In the genomic region with DNA sequence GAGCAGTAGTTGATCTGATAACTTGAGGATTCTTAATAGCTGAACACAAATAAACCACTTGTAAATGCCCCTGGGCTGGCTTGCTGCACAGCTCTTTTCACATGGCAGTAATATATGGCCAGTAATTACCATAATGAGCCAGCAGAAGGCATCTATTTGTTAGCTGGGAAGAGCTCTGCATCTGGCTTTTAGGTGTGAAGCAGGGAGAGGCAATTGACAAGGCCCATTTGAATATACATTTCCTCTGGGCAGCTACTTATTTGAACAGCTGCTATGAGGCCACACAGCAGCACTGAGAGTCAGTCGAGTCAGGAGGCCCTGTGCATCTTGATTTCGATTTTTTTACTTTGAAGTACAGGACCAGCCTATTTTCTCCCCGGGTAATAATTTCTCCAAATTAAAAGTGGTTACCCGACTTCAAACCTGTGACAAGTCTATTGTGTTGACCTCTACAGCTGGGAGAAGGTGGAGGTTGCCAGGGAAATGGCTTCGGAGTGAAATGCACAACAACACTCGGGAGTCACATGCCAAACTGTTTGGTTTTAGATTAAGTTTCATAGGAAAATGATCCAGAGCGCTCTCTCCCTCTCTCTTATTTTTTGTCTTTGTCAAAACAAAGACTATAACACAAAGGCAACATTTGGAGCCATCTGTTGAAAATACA, we compare ENCODE assay signal across 9 mouse cellular contexts.
DNase-seq lines count a peak whose midpoint lies in the region; ATAC-seq lines count a peak whose summit lies in the region.
"Had no signal": no experiment of that assay in that cellular context is flagged by ENCODE, and none has a peak within 500 bp of the region (broad histone marks: within the 10 kb centered on the region; RNA-seq: fewer than 3 reads in every experiment).

No protein-coding gene starts in this region.

- H3K4me3 ChIP-seq in forebrain, embryonic 10.5 days = no peak overlapping the region
- no peak overlapping the region for H3K4me3 ChIP-seq in intestine, embryonic 15.5 days (replicated peaks)

- no peak overlapping the region for H3K9ac ChIP-seq in intestine, embryonic 15.5 days

- H3K36me3 ChIP-seq in forebrain, embryonic 10.5 days (replicated peaks) = no peaks in the 10 kb centered on the region
- H3K36me3 ChIP-seq in intestine, embryonic 15.5 days = no peaks in the 10 kb centered on the region

- H3K9me3 ChIP-seq in forebrain, embryonic 10.5 days = no peaks in the 10 kb centered on the region
- H3K9me3 ChIP-seq in intestine, embryonic 15.5 days = no peaks in the 10 kb centered on the region

- H3K4me1 ChIP-seq in forebrain, embryonic 10.5 days = peaks cover 80% of the 10 kb centered on the region
- peaks cover 3% of the 10 kb centered on the region; the same call in 1 of the 2 replicates for H3K4me1 ChIP-seq in intestine, embryonic 15.5 days (replicated peaks)

- H3K27me3 ChIP-seq in forebrain, embryonic 10.5 days (ENCODE audit: poor library complexity, severe bottlenecking) = peaks cover 17% of the 10 kb centered on the region
- no peaks in the 10 kb centered on the region for H3K27me3 ChIP-seq in intestine, embryonic 15.5 days (replicated peaks)

- no peak overlapping the region for H3K4me2 ChIP-seq in intestine, embryonic 15.5 days (replicated peaks)

- peak; percentile 49; the same call in 1 of the 2 replicates for ATAC-seq in intestine, embryonic 15.5 days
- ATAC-seq: lung, postnatal 0 days had no signal

- DNase-seq in kidney, adult 11 months = peak; percentile 22
- DNase-seq in kidney, postnatal 10 days = no peak
- peak; percentile 33 for DNase-seq in forebrain, embryonic 10.5 days (ENCODE audit: extremely low spot score, low spot score)
- peak; percentile 38 for DNase-seq in neural tube, embryonic 10.5 days (ENCODE audit: extremely low spot score, low spot score)
- DNase-seq in spleen, adult 18-20 months = no peak
- DNase-seq in urinary bladder, adult 2 months (ENCODE audit: low spot score) = no peak
- DNase-seq in cerebellum, adult 11-12 months = no peak

- H3K27ac ChIP-seq in forebrain, embryonic 10.5 days = peak overlapping the region; percentile 36; the same call in 1 of the 2 replicates
- no peak overlapping the region for H3K27ac ChIP-seq in intestine, embryonic 15.5 days

- WGBS in forebrain, embryonic 10.5 days = 25% methylated on average over 7 of the region's 7 CpGs
- WGBS in intestine, embryonic 15.5 days = 23% methylated on average over 7 of the region's 7 CpGs

Comparison
In these comparisons a context has a peak if more than half of its experiments do, and no peak if none do; other contexts are left out.
1. DNase-seq: peak in kidney, adult 11 months (single experiment), forebrain, embryonic 10.5 days (single experiment) and neural tube, embryonic 10.5 days (single experiment); none in kidney, postnatal 10 days (single experiment), spleen, adult 18-20 months (0 of 2), urinary bladder, adult 2 months (single experiment) and cerebellum, adult 11-12 months (single experiment).